Mouse (Mus musculus): ENCODE data around the gene Bicd2.

DNA sequence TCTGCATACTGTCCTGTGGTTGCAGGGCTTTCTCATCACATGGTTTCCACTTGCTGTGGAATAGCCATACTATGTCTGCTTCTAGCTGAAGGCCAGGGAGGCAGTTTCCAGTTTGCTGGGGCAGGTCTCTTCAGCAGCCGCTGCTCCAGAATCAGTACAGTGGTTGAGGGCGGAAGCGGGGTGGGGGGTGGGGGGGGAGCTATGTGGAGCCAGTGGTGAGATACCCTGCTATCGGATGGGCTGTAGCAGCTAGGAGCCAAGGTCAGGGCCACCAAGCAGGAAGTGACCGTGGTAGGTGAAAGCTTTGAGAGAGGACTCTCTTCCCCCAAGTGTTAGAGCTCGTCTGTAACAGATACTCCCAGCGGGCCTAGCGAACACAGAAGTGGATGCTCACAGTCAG is 56.8 kb downstream of the Bicd2 start:
- TF ChIP-seq CTCF (IDR thresholded peaks at IDR 0.05) (no peak), EP300 (IDR thresholded peaks at IDR 0.05) (no peak)

All from lung, postnatal 0 days (tissue).